Mouse (Mus musculus) megakaryocyte progenitor cell, adult 5-6 weeks (primary cell): ENCODE measurements around the gene Sp4. TPM values are rescaled to one million over a fixed set of nuclear protein-coding genes. Genes with fewer than 3 reads are reported as not detected.

ENCODE experiments used
- ATAC-seq: replicated peaks from 2 replicates; pipeline ENCODE4 v1.8.0; 2016; ENCODE audit warnings: mild to moderate bottlenecking, moderate TSS enrichment, inconsistent platforms; ENCODE audit not compliant: poor library complexity
- total RNA-seq, 2 experiments: library from RNA; stranded (forward) in 1 of 2; stranded (reverse) in 1 of 2; fragments of 157-497, 149-512 nt in 1 of 2; fragments of 200-1000 nt in 1 of 2; gene quantifications; 2 replicates each; pipeline versions ENCODE4 v1.2.3 to v1.2.4; 2015 to 2017

The Sp4 gene
- 11.1 and 13.5 TPM in 2 replicates for total RNA-seq (2015)
- 10.1 and 13.3 TPM in 2 replicates for total RNA-seq (2017)

DNA sequence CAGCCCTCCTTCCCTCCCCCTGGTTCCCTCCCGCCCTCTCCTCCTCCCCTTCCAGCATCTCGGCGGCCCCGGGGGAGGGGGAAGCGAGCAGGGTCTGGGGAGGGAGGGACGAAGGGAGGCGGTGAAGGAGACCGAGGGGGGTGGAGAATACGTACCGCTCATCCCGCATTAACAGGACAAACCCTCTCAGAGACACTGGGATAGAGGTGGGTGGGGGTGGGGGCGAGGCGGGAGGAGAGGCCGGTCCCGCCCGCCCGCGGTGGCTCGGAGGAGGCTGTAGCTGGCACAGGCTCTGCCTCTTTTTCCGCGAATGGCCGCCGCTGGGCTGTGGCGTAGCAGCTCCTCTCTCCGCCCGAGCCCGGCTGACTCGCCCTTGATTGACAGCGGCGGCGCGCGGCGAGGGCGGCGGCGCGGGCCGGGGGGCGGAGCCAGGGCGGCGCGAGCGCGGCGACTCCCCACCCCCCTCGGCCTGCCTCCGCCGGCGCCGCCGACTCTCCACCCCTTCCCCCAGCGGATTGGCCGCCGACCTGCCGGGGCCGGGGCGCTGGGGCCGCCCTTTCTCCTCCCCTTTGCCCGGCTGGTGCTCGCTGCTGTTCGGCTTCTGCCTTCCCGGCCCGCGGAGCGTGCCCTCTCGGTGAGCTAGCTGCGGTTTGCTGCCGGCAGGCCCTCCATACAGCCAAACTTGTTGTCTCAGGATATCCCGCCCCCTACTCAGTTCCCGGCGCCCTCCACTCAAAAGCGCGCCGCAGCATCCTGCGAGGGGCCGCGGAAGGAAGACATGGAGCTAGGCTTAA lies at the start of gene Sp4:
Gene Sp4, minus strand, starts transcription at position 369 of the 794 bp plus-strand sequence.
- peak; percentile 49 for ATAC-seq

DNA sequence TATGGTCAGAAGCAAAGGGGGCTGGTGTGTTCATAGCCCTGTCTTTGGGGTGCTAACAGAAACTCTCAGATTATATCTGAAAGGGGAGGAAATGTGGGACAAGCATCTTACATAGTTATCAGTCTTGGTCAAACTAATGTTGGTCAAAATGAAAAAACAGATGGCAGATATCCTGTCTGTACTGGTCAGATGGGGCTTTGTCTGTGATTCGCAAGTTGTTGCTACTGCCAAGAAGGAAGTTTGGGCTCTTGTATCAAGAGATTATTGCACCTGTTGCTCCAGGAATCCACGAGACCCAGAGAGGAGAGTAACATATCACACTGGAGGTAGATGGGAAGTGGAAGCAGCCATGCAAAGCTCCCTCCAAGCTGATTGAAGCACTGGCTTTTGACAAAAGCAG lies 37.9 kb upstream of the Sp4 start:
- peak; percentile 19; the same call in 1 of the 2 replicates for ATAC-seq

DNA sequence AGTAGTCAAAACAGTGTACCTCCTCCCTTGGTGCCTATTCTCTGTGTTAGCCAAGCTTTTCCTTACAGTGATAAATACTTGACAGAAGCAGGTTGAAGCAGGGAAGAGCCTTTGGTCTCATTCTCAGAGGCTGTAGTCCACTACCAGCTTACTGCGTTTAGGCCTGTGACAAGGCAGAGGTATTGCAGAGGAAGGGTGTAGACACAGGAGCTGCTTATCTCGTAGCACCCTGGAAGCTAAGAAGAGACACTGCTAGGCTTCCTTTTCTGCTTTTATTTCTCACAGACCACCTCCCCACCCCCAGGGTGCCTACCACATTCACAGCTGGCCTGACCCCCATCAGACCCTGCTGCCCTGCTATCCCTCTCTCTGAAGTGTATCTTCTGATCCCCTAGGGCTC lies 37.0 kb upstream of the Sp4 start:
- peak; percentile 93 for ATAC-seq

DNA sequence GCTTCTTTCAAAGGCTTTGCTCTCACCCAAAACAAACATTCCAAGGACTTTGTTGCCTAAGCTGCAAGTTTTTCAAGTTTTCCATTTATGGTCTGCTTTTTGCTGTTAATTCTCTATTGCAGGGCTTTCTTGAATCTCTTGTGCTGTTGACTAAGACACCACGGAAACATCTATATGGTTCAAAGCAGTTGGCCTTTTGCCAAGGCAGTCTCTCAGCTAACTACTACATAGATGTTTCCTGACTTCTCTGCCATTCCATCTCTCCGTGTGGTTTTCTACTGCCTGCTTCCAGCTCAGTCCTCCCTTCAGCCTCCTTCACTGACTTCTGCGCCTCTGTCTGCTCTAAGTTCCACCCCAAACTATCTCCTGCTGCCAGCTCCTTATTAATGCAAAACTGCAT lies 36.1 kb upstream of the Sp4 start:
- ATAC-seq = no peak

- no peak for ATAC-seq
Measured at GRCm38 (mm10) chr12:118328739-118329249, 27.6 kb upstream of the Sp4 start.

DNA sequence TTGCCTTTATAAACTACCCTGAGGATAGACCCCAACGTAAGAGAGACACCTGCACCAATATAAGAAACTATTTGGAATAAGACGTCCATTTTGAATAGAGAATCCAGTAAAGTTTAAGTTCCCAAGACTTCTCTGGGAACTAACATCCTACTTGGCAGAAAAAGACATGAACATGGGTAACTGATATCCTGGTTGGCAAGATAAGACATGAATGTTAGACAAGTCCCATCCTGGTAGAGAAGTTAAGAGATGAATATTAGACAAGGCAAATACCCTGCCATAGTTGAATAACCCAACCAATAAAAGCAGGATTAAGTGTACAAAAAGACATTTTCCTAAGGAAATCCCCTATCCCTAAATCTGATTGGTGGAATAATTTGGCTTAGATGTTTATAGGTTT lies 26.3 kb upstream of the Sp4 start:
- no peak for ATAC-seq

DNA sequence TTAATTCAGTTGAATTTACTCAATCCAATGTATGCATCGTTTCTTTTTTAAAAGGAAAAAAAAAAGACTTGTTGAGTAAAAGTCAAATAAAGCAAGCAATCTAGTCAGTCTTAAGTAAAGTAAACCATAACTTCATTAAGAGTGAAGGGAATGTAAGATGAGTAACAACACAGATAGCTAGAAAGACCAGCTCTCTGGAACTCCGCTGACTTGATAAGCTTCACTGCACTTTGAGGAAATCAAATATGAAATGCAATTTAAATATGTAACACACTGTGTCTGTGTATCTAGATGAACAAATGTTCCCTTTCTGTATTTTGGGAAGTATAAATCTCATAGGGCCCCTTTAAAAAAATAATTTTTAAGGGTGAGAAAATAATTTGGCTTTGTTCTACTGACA lies 24.9 kb upstream of the Sp4 start:
- ATAC-seq = no peak

- ATAC-seq = no peak
Measured at GRCm38 (mm10) chr12:118320076-118320475, 18.8 kb upstream of the Sp4 start.

GRCm38 (mm10) chr12:118314477-118314845 lies 13.2 kb upstream of the Sp4 start:
- ATAC-seq = 0 out of 2 replicates have a peak, but pooled peaks have one; percentile 20

DNA sequence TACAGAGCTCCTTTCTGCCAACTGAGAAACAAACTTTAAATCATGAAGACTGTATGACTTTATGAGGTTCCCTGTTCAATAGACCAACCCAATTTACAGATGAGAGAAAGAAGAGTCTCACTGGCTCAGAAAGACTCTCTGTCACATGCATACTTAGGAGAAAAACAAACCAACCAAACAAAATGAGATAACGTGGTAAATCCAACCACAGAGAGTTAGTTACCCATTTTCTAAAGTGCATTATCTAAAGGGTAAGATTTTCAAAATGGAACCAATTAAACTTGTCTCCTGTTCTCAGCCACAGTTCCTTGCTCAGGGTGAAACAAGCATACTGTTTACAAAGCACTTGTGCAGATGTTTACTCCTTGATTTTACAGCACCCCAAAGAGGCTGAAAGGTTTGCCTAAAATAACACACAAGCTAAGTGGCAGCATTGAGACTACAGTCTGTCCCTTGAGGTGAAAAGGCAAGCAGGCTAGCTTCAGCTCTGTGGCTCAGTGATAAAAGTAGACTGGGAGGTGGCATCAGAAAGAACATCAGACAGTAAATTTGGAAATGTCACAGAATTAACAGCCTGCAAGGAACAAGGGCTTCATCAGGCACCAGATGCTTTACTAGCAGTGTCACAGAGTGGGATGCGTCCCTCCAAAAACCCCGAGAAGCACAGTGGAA lies 12.7 kb upstream of the Sp4 start:
- ATAC-seq = peak; percentile 63

DNA sequence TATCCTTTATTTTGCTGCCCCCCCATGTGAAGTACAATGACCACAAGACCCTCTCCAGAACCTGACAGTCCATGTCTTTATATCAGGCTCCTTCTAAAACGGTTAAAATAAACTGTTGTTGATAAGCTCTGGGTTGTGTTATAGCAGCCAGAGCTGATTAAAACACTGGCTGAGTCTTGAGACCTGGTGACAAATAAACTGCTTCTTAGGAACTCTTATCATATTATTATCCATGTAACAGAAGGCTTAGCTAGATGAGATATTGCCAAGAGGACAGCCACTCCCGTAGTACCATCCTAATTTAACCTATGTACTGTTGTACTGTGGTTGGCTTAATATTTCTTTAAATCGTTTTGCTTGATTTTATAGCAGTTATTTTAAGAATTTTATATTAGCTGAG lies 2.3 kb upstream of the Sp4 start:
- ATAC-seq = peak; percentile 10

DNA sequence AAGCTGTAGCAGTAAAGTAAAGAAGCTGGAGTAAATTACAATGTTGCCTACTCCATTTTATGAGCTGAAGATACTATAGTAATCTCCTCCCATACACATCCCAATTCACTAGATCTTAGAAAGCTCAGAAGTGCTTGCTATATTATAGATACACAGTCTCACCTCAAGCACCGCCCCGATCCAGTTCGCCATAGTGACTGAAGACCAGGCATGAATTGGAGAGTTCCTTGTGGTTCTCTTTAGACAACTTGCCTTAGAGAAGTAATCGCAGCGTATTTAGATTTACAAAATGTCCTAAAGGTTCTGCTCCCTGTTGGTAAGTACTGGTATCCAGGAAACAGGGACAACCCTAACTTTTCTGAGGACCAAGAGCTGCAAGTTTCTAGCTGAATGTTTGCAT lies 1.8 kb upstream of the Sp4 start:
- no peak for ATAC-seq

DNA sequence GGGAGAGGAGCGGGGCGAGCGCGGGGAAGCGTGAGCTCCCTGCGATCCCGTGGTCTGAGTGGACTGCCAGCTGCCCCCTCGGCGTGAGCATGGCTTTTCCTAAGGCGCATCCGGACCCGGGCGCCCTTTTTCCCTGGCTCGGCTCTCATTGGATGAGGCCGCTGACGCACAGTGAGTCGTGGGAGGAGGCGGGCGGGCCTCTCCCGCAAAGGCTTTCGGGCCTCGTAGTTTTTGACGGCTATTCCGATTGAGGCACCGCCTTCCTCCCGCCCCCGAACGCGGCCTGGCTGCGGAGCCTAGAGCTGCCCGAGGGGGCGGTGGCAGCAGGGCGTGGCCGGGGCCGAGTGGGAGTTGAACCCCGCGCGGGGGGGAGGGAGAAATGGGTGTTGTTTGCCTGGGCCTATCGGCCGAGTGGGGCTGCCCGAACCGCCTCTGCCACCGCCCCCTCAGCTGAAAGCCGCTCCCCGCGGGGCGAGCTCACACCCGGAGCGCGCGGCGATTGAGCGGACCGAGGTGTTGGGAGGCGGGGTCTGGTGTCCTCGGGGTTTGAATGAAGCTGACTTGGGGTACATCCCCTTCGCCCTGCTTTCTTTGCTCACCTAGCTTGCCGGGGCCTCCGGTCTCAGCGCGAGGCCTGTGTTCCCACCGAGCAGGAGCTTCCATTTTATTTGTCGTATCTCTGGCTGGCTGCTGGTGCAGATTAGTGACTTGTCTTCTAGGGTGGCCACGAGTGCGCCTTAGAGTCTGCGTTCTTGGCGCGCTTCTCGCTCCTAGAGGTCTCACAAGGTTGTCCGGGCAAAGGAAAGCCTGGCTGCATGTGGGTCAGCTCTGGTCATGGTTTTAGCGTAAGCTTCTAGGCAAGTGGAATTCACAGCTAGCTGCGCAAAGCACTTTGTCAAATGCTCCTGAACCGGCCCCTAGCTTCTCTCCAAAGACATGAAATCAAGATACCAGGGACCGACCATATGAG lies 911 bp upstream of the Sp4 start:
- ATAC-seq = peak; percentile 61

- no peak for ATAC-seq
Measured at GRCm38 (mm10) chr12:118300754-118301071, 527 bp downstream of the Sp4 start.

- ATAC-seq = no peak
Measured at GRCm38 (mm10) chr12:118299956-118300355, 1.3 kb downstream of the Sp4 start.

DNA sequence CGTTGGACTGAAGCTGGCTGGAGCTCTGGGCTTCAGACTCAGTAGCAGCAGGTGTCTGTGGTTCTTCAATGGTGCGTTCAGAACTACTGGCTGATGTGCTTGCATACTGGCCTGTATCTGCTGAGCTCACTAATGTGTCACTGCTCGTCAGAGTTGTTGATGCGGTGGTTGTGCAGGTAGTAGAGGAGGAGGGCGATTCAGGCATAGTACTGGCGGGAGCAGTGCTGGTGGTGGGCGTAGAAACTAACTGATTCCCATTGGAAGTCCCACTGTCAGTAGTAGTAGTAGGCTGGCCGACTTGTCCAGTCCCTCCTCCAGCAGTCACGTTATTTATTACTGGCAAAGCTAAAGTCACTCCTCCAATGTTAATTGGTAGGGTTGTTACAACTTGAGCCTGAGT lies 2.1 kb downstream of the Sp4 start:
- no peak for ATAC-seq

GRCm38 (mm10) chr12:118298516-118298915 lies 2.7 kb downstream of the Sp4 start:
- no peak for ATAC-seq

DNA sequence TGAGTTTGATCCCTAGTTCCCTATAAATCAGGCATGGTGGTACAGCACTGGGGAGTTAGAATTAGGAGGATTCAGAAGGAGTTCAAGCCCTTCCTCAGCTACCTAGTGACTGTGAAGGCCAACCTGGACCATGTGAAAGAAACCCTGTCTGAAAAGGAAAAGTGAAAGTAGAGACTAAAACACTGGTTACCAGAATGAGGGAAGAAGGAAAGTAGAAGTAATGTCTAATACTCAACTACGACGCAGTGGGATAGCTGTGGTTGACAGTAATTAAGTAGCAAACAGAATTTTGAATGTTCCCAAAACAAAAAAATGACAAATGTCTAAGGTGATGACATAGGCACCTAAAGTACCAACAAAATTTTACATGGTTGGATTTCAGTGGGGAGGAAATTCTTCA lies 5.0 kb downstream of the Sp4 start:
- ATAC-seq = peak; percentile 33; the same call in 1 of the 2 replicates

- ATAC-seq = no peak
Measured at GRCm38 (mm10) chr12:118295793-118296192, 5.4 kb downstream of the Sp4 start.

- ATAC-seq = no peak
Measured at GRCm38 (mm10) chr12:118288947-118289346, 12.3 kb downstream of the Sp4 start.

GRCm38 (mm10) chr12:118285099-118285498 lies 16.1 kb downstream of the Sp4 start:
- no peak for ATAC-seq
